8 mouse cellular contexts compared by ENCODE assay signal in the genomic region with DNA sequence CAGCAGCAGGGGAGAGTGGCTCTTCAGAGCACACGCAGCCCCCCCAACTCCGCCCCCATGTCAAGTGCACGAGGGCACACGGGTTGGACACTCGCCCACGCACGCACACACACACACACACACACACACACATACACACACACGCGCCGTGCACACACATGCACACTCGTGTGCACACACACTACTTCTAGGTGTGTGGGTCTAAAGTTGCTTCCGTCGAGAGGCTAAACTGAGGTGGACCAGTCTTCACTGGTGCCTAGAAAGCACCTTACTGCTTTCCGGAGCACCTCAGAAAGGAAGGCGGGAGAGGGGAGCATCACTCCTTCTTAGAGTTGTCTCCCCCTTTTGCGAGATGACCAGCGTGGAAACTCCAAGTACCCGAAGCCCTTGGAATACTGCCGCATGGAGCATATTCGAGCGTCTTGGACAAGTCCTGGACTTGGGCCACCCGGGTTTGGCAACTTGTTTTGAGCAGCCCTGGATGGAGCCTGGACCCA. TPM values are rescaled to one million over a fixed set of nuclear protein-coding genes. Genes with fewer than 3 reads are reported as not detected.
DNase-seq lines count a peak whose midpoint lies in the region; ATAC-seq lines count a peak whose summit lies in the region.

A gene (plus strand): TSS at position 148 of the 497 bp plus-strand sequence.

- peak within 1 kb of the TSS; percentile 67 for H3K9ac ChIP-seq in heart, embryonic 16.5 days (ENCODE audit: low read length)
- peak within 1 kb of the TSS; percentile 64 for H3K9ac ChIP-seq in midbrain, embryonic 14.5 days (replicated peaks; ENCODE audit: low read length)

- no peaks in the 10 kb centered on the region for H3K36me3 ChIP-seq in embryonic facial prominence, embryonic 10.5 days (replicated peaks)
- H3K36me3 ChIP-seq in heart, embryonic 16.5 days (ENCODE audit: control insufficient read depth, insufficient read depth): no peaks in the 10 kb centered on the region
- H3K36me3 ChIP-seq in midbrain, embryonic 14.5 days (ENCODE audit: control insufficient read depth, insufficient read depth, low read length): no peaks in the 10 kb centered on the region

- H3K27me3 ChIP-seq in embryonic facial prominence, embryonic 10.5 days (replicated peaks; ENCODE audit: low read depth, poor library complexity, severe bottlenecking): peaks cover 76% of the 10 kb centered on the region
- peaks cover 29% of the 10 kb centered on the region for H3K27me3 ChIP-seq in heart, embryonic 16.5 days (ENCODE audit: control insufficient read depth, insufficient read depth, low read length)
- H3K27me3 ChIP-seq in midbrain, embryonic 14.5 days (ENCODE audit: control insufficient read depth, insufficient read depth, low read length): peaks cover 10% of the 10 kb centered on the region

- peak within 1 kb of the TSS; percentile 75 for H3K27ac ChIP-seq in embryonic facial prominence, embryonic 10.5 days (replicated peaks)
- no peak within 1 kb of the TSS for H3K27ac ChIP-seq in heart, embryonic 16.5 days (ENCODE audit: low read length)
- peak within 1 kb of the TSS; percentile 70 for H3K27ac ChIP-seq in midbrain, embryonic 14.5 days (replicated peaks; ENCODE audit: low read depth, low read length)

- H3K4me2 ChIP-seq in heart, embryonic 16.5 days (ENCODE audit: low read depth, low read length): peak within 1 kb of the TSS; percentile 78
- peak within 1 kb of the TSS; percentile 70 for H3K4me2 ChIP-seq in midbrain, embryonic 14.5 days (ENCODE audit: low read length)

- WGBS in embryonic facial prominence, embryonic 10.5 days: 3% methylated on average over 22 of the region's 22 CpGs
- WGBS in heart, embryonic 16.5 days: 2% methylated on average over 22 of the region's 22 CpGs
- WGBS in midbrain, embryonic 14.5 days: under 1% methylated on average over 22 of the region's 22 CpGs

- H3K4me1 ChIP-seq in embryonic facial prominence, embryonic 10.5 days: peaks cover 32% of the 10 kb centered on the region
- peaks cover 8% of the 10 kb centered on the region for H3K4me1 ChIP-seq in heart, embryonic 16.5 days (ENCODE audit: control insufficient read depth, insufficient read depth, low read length)
- H3K4me1 ChIP-seq in midbrain, embryonic 14.5 days (ENCODE audit: control insufficient read depth, insufficient read depth, low read length): peaks cover 17% of the 10 kb centered on the region

- H3K9me3 ChIP-seq in embryonic facial prominence, embryonic 10.5 days: no peaks in the 10 kb centered on the region
- no peaks in the 10 kb centered on the region for H3K9me3 ChIP-seq in heart, embryonic 16.5 days (replicated peaks; ENCODE audit: control insufficient read depth, low read length)
- H3K9me3 ChIP-seq in midbrain, embryonic 14.5 days (ENCODE audit: control insufficient read depth, low read length): no peaks in the 10 kb centered on the region

- peak within 1 kb of the TSS; percentile 67 for H3K4me3 ChIP-seq in embryonic facial prominence, embryonic 10.5 days
- H3K4me3 ChIP-seq in heart, embryonic 16.5 days (ENCODE audit: low read length): peak within 1 kb of the TSS; percentile 60
- peak within 1 kb of the TSS; percentile 58 for H3K4me3 ChIP-seq in midbrain, embryonic 14.5 days (replicated peaks; ENCODE audit: low read depth, low read length)

- peak; percentile 74 for DNase-seq in cerebellum, adult 11 months
- peak; percentile 63 to 84 for DNase-seq in adrenal gland, adult (ENCODE audit: inconsistent age in 2 of 2, low spot score in 1 of 2)
- DNase-seq in embryonic facial prominence, embryonic 10.5 days (ENCODE audit: low spot score): peak; percentile 35
- DNase-seq in layer of hippocampus, postnatal 36 days: peak; percentile 36 to 51
- DNase-seq in midbrain, embryonic 14.5 days: peak; percentile 58

- ATAC-seq in cerebellum, adult (ENCODE audit: insufficient number of reproducible peaks, low FRiP score, low TSS enrichment): no peak
- ATAC-seq in heart, embryonic 16.5 days (replicated peaks; ENCODE audit: extremely low read depth, insufficient read depth, low FRiP score): no peak; the same call in 1 of the 2 replicates
- no peak; the same call in 1 of the 2 replicates for ATAC-seq in midbrain, embryonic 14.5 days (ENCODE audit: low FRiP score, low TSS enrichment)
- ATAC-seq in erythroid progenitor cell, adult 5-6 weeks (replicated peaks; ENCODE audit: low FRiP score, poor library complexity, severe bottlenecking): no peak

RNA-seq across cellular contexts. Expression of the gene that starts here (rescaled TPM):
- 2.2 and 3.0 TPM in 2 replicates for polyA plus RNA-seq in embryonic facial prominence, embryonic 10.5 days (2016; fragmentation: Nextera tagmentation; extraction: Ambion mirVana)
- 1.1 and 1.9 TPM in 2 replicates for polyA plus RNA-seq in heart, embryonic 16.5 days (2015; fragmentation: Nextera tagmentation; extraction: Ambion mirVana)
- total RNA-seq in layer of hippocampus, postnatal 36 days (2021): 10 to 100 TPM; 61.6 to 68.7 TPM
- 14.1 and 15.2 TPM in 2 replicates for polyA plus RNA-seq in midbrain, embryonic 14.5 days (2014; fragmentation: Nextera tagmentation; extraction: Ambion mirVana)
- not detected in 2 replicates for total RNA-seq in erythroid progenitor cell, adult 5-6 weeks (2015; ENCODE audit: low replicate concordance)
- 1.5 TPM in 1 of 2 replicates, not detected in the other for total RNA-seq in erythroid progenitor cell, adult 5-6 weeks (2017; ENCODE audit: low replicate concordance)

Comparison
In these comparisons a context has a peak if more than half of its experiments do, and no peak if none do; other contexts are left out.
1. RNA of the gene that starts here (total RNA-seq): 61.6 to 68.7 TPM in layer of hippocampus, postnatal 36 days; 1.5 TPM in erythroid progenitor cell, adult 5-6 weeks; every median in the first group is over 10 times any median in the second.
2. Peak in every context shown above with its lines, with median percentiles within 50 percentile points of each other: DNase-seq and H3K4me3 ChIP-seq.